Mouse (Mus musculus) telencephalon, adult 2 months (tissue): ENCODE results near the gene Nmrk1.

Source experiments
- DNase-seq: peaks from one replicate; pipeline ENCODE4 v3.0.0-alpha.2; 2011; ENCODE audit warnings: low read depth, low spot score

The Nmrk1 gene

GRCm38 (mm10) chr19:18615680-18616240, 16.0 kb upstream of the Nmrk1 start:
- DNase-seq = no peak

- no peak for DNase-seq
These were observed 14.2 kb upstream of the Nmrk1 start for GRCm38 (mm10) chr19:18617504-18617903.

- DNase-seq = no peak
These were observed 12.7 kb upstream of the Nmrk1 start for GRCm38 (mm10) chr19:18619060-18619459.

- no peak for DNase-seq
These were observed 12.1 kb upstream of the Nmrk1 start for GRCm38 (mm10) chr19:18619691-18620090.

- no peak for DNase-seq
These were observed 7.9 kb upstream of the Nmrk1 start for GRCm38 (mm10) chr19:18623894-18624293.

GRCm38 (mm10) chr19:18629589-18629988, 2.2 kb upstream of the Nmrk1 start:
- no peak for DNase-seq

- no peak for DNase-seq
These were observed 1.3 kb upstream of the Nmrk1 start for GRCm38 (mm10) chr19:18630221-18631119.

GRCm38 (mm10) chr19:18631161-18631643, 548 bp upstream of the Nmrk1 start:
- DNase-seq = no peak

GRCm38 (mm10) chr19:18632231-18633185, 758 bp downstream of the Nmrk1 start:
- DNase-seq = no peak

GRCm38 (mm10) chr19:18637954-18638353, 6.2 kb downstream of the Nmrk1 start:
- DNase-seq = no peak

- DNase-seq = no peak
These were observed 7.2 kb downstream of the Nmrk1 start for GRCm38 (mm10) chr19:18638949-18639348.

GRCm38 (mm10) chr19:18639552-18639951, 7.8 kb downstream of the Nmrk1 start:
- no peak for DNase-seq

- no peak for DNase-seq
These were observed 9.3 kb downstream of the Nmrk1 start for GRCm38 (mm10) chr19:18641001-18641400.

- no peak for DNase-seq
These were observed 11.7 kb downstream of the Nmrk1 start for GRCm38 (mm10) chr19:18643411-18643810.

- DNase-seq = no peak
These were observed 12.3 kb downstream of the Nmrk1 start for GRCm38 (mm10) chr19:18644084-18644483.

- DNase-seq = no peak
These were observed 14.6 kb downstream of the Nmrk1 start for GRCm38 (mm10) chr19:18646397-18646796.

GRCm38 (mm10) chr19:18646853-18647420, 15.2 kb downstream of the Nmrk1 start:
- no peak for DNase-seq

- no peak for DNase-seq
These were observed 16.2 kb downstream of the Nmrk1 start for GRCm38 (mm10) chr19:18647775-18648557.

- no peak for DNase-seq
These were observed 16.8 kb downstream of the Nmrk1 start for GRCm38 (mm10) chr19:18648558-18648945.

GRCm38 (mm10) chr19:18649955-18650354, 18.2 kb downstream of the Nmrk1 start:
- no peak for DNase-seq

- DNase-seq = no peak
These were observed 18.7 kb downstream of the Nmrk1 start for GRCm38 (mm10) chr19:18650473-18650872.
